Mouse (Mus musculus): ENCODE data around the gene Olfr20.
"Not testable (repeated sequence)": the region's sequence is repeated elsewhere in the genome, so short reads cannot be mapped to it uniquely, and the experiment has no call there.

Gene Olfr20

DNA sequence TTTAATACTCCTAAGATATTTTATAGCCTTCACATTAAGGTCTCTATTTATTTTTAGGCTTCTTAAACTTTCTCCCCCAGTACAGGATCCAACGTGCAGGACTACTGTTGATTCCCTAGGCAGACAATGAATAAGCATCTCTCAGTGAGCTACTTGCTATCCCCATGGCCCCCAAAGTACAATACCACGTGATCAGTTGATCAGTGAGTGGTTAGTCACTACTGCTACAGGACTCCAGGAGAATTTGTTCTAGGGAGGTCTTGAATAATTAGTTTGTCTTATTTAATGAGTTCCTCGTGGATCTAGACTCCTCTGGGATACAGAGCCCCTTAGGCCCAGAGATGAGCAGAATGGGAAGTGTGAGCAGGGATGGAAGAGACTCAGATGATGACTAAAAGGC is at the start of gene Olfr20:
TSS of gene Olfr20 (plus strand) at position 301 of the 400 bp plus-strand sequence.
- no peak for DNase-seq (ENCODE audit: low spot score)

- no peak for DNase-seq (ENCODE audit: low spot score)
Measured at GRCm38 (mm10) chr11:73303123-73303522, 47.5 kb upstream of the Olfr20 start.

DNA sequence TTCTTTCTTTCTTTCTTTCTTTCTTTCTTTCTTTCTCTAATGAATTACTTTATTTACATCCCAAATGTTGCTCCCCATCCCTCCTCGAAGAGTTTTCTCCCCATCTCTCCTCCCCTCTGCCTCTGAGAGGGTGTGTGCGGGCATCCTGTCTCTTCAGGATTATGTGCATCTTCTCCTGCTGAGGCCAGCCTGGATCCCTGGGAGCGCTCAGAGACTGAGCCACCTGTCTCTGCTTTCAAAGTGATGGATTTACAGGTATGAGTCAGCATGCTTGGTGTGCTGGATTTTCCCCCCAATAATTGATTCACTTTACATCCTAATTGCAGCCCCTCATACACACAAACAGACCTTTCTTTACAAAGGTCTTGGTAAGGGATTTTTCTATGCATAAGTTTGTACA is 34.6 kb upstream of the Olfr20 start:
- DNase-seq (ENCODE audit: low spot score): no peak

GRCm38 (mm10) chr11:73318581-73318980 is 32.0 kb upstream of the Olfr20 start:
- DNase-seq (ENCODE audit: low spot score): not testable (repeated sequence)

GRCm38 (mm10) chr11:73321064-73321463 is 29.5 kb upstream of the Olfr20 start:
- not testable (repeated sequence) for DNase-seq (ENCODE audit: low spot score)

- DNase-seq (ENCODE audit: low spot score): no peak
Measured at GRCm38 (mm10) chr11:73323906-73324830, 26.4 kb upstream of the Olfr20 start.

DNA sequence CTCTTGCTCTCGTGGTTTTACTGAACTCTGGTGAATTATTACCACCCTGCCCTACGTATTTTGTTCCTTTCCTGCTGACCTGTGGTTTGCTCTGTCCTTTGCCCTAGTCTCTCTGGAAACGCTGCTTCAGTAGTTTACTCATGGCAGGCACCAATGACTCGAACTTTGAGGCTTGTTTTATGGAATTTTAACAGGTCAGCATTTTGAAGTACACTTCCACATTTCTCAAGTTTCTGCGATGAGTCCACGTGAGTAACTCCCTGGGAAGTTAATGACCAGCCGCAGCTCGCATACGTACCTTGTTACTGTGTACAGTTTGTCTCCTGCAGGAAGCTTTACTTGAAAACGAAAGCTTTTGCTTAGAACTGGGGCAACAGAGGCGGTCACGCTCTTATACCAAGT is 24.1 kb upstream of the Olfr20 start:
- DNase-seq (ENCODE audit: low spot score): peak; percentile 4

GRCm38 (mm10) chr11:73327361-73327760 is 23.2 kb upstream of the Olfr20 start:
- DNase-seq (ENCODE audit: low spot score): no peak

DNA sequence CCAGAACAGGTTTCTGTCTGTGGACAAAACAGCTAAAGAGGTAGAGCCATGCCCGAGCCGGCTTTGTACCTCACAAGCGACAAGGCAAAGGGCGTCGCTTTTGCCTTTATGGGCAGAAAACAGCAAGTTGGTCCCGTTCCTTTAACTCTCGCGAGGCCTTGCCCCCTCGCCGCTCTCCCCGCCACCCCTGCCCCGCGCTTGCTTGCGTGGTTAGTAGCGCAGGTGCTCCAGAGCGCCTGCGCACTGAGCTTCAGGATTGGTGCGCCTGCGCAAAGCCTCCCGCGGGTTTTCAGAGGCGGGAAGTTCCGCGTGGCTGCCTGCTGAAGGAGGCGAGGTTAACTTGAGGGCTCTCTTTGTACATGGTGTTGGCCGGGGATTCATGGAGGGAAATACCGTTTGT is 21.1 kb upstream of the Olfr20 start, which contains the start of the genes Aspa, Gm49340 and Spata22:
TSS of gene Aspa (minus strand) at position 155 of the 400 bp plus-strand sequence.
TSS of gene Gm49340 (plus strand) at position 300 of the 400 bp plus-strand sequence.
TSS of gene Spata22 (plus strand) at position 300 of the 400 bp plus-strand sequence.
- no peak for DNase-seq (ENCODE audit: low spot score)

- DNase-seq (ENCODE audit: low spot score): no peak
Measured at GRCm38 (mm10) chr11:73333357-73333756, 17.2 kb upstream of the Olfr20 start.

- DNase-seq (ENCODE audit: low spot score): no peak
Measured at GRCm38 (mm10) chr11:73336919-73337318, 13.7 kb upstream of the Olfr20 start.

DNA sequence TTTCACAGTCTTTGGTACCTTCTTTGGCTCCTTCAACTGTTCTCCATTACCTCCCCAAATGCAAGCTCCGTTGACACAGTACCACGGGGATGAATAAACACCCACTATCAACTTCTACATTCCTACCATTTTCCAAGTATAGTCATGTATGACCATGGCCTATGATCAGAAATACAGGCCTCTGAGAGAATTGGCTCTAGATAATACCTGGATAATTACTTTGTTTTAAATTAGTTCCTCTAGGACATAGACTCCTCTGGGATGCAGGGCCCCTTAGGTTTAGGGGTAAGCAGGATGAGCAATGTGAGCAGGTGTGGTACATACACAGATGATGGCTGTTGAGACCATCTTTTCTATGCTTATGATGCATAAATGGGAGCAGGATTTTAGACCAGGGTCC is 20.4 kb downstream of the Olfr20 start, which contains the start of gene Olfr376:
TSS of gene Olfr376 (plus strand) at position 301 of the 400 bp plus-strand sequence.
- no peak for DNase-seq (ENCODE audit: low spot score)

GRCm38 (mm10) chr11:73395374-73395773 is 44.8 kb downstream of the Olfr20 start:
- no peak for DNase-seq (ENCODE audit: low spot score)

GRCm38 (mm10) chr11:73399514-73399913 is 48.9 kb downstream of the Olfr20 start, which contains the start of gene Olfr1:
Gene Olfr1 (minus strand): TSS chr11:73399614.
- no peak for DNase-seq (ENCODE audit: low spot score)

Measured in embryo, embryonic 10.5 days (tissue).